Mouse (Mus musculus) mouse embryonic stem cell (cell line): Measurements from ENCODE around the gene 1600002K03Rik.
"Not testable (repeated sequence)": the region's sequence is repeated elsewhere in the genome, so short reads cannot be mapped to it uniquely, and the experiment has no call there.

Experiments
- in situ Hi-C, 2 experiments: fragments of 300-500 bp; cut with MboI; formaldehyde crosslinking; loops; 1 replicate in 1 of 2; 3 replicates in 1 of 2; pipeline ENCODE4 v1.14.3; 2019 to 2020; ENCODE audit warnings: low sequenced_read_pairs in 2 of 2, low pct_unique_long_range_greater_than_20kb in 1 of 2, mixed read lengths in 1 of 2; ENCODE audit not compliant: unreplicated experiment in 1 of 2

1600002K03Rik gene

GRCm38 (mm10) chr10:80196778-80197581 is 24.2 kb downstream of the 1600002K03Rik start:
- in situ Hi-C loops = loop anchor here in 1 of 2 experiments (25.0 kb wide), 1 partner anchor 165 kb away; the partner anchor contains the start of gene Plk5

GRCm38 (mm10) chr10:80199440-80200008 is 26.8 kb downstream of the 1600002K03Rik start:
- in situ Hi-C loops = loop anchor here in 1 of 2 experiments (25.0 kb wide), 1 partner anchor 163 kb away; the partner anchor contains the start of gene Plk5

- in situ Hi-C loops = no loop called here
Measured at GRCm38 (mm10) chr10:80200485-80200884, 27.7 kb downstream of the 1600002K03Rik start.

GRCm38 (mm10) chr10:80204055-80204454 is 31.3 kb downstream of the 1600002K03Rik start:
- in situ Hi-C loops = no loop called here

GRCm38 (mm10) chr10:80207201-80207600 is 34.5 kb downstream of the 1600002K03Rik start:
- in situ Hi-C loops = no loop called here

- in situ Hi-C loops = no loop called here
Measured at GRCm38 (mm10) chr10:80207676-80208075, 34.9 kb downstream of the 1600002K03Rik start.

GRCm38 (mm10) chr10:80208248-80208647 is 35.5 kb downstream of the 1600002K03Rik start:
- in situ Hi-C loops = no loop called here

GRCm38 (mm10) chr10:80208841-80209371 is 36.2 kb downstream of the 1600002K03Rik start:
- in situ Hi-C loops = no loop called here

- in situ Hi-C loops = not testable (repeated sequence)
Measured at GRCm38 (mm10) chr10:80211547-80212103, 38.9 kb downstream of the 1600002K03Rik start.

- in situ Hi-C loops = no loop called here
Measured at GRCm38 (mm10) chr10:80215048-80215772, 42.5 kb downstream of the 1600002K03Rik start.

- in situ Hi-C loops = no loop called here
Measured at GRCm38 (mm10) chr10:80220676-80221075, 47.9 kb downstream of the 1600002K03Rik start.

GRCm38 (mm10) chr10:80223137-80223536 is 50.4 kb downstream of the 1600002K03Rik start:
- in situ Hi-C loops = not testable (repeated sequence)
